Mouse (Mus musculus): ENCODE measurements around the gene Pgbd1.
"Not testable (repeated sequence)": the region's sequence is repeated elsewhere in the genome, so short reads cannot be mapped to it uniquely, and the experiment has no call there.

- not testable (repeated sequence) for TF ChIP-seq POLR2A (IDR thresholded peaks at IDR 0.05; ENCODE audit: control insufficient read depth, low read depth, low read length); CTCF (IDR thresholded peaks at IDR 0.05; ENCODE audit: control insufficient read depth, insufficient read depth, insufficient replicate concordance, low read depth, low read length)
These were observed 38.2 kb upstream of the Pgbd1 start, which contains the start of the genes Zkscan4 and Gm10065 for GRCm38 (mm10) chr13:21478759-21479670.
